Mouse (Mus musculus) CH12.LX (cell line): Measurements from ENCODE around the gene Cant1. TPM values are rescaled to one million over a fixed set of nuclear protein-coding genes. Genes with fewer than 3 reads are reported as not detected.
A peak's percentile ranks its signal among the peaks of the same experiment; 100 is the strongest.

Experiments
- DNase-seq: peaks from one replicate; pipeline ENCODE4 v3.0.0-alpha.2; 2013; ENCODE audit errors: extremely low read depth
- H3K27ac ChIP-seq: 2 replicates; pipeline ENCODE4 v1.5.1; 2012; ENCODE audit warnings: low read depth, mild to moderate bottlenecking, control low read depth, moderate library complexity; ENCODE audit not compliant: insufficient read depth
- H3K27me3 ChIP-seq: replicated peaks from 2 replicates; pipeline ENCODE3; 2012; ENCODE audit warnings: inconsistent platforms
- H3K36me3 ChIP-seq, 2 experiments: replicated peaks in 1 of 2; 2 replicates each; pipeline versions ENCODE3 to v1.6.1; 2012; ENCODE audit warnings: inconsistent platforms in 1 of 2, low read length in 1 of 2, mild to moderate bottlenecking in 1 of 2, mixed read lengths in 1 of 2, moderate library complexity in 1 of 2; ENCODE audit not compliant: control insufficient read depth in 1 of 2, insufficient read depth in 1 of 2
- H3K4me1 ChIP-seq, 2 experiments: 2 replicates each; pipeline ENCODE4 v1.6.1; 2012; ENCODE audit warnings: inconsistent platforms in 1 of 2, moderate library complexity in 1 of 2; ENCODE audit not compliant: insufficient read depth in 2 of 2, control insufficient read depth in 1 of 2
- H3K4me2 ChIP-seq: 2 replicates; pipeline ENCODE4 v1.6.1; 2012; ENCODE audit warnings: low read depth, mild to moderate bottlenecking, control low read depth; ENCODE audit not compliant: poor library complexity, insufficient read depth, severe bottlenecking
- H3K4me3 ChIP-seq, 3 experiments: fragments of 150-350 bp in 1 of 3; sonication (generic) in 1 of 3; replicated peaks in 1 of 3; 2 replicates each; pipeline versions ENCODE3 to v1.5.1; 2011 to 2012; ENCODE audit warnings: low read depth in 2 of 3, low read length in 2 of 3, mild to moderate bottlenecking in 2 of 3, moderate library complexity in 2 of 3, control low read depth in 1 of 3, improper control_type of control experiment in 1 of 3, inconsistent platforms in 1 of 3, mixed read lengths in 1 of 3; ENCODE audit not compliant: poor library complexity in 1 of 3
- H3K79me2 ChIP-seq: replicated peaks from 2 replicates; pipeline ENCODE4 v1.6.1; 2012; ENCODE audit warnings: mild to moderate bottlenecking, moderate library complexity; ENCODE audit not compliant: control insufficient read depth, poor library complexity, insufficient read depth, severe bottlenecking; ENCODE audit errors: extremely low read depth
- H3K9ac ChIP-seq: 2 replicates; pipeline ENCODE4 v1.6.1; 2012; ENCODE audit warnings: low read depth, mild to moderate bottlenecking, control low read depth, moderate library complexity; ENCODE audit not compliant: insufficient read depth
- H3K9me3 ChIP-seq: replicated peaks from 2 replicates; pipeline ENCODE3; 2012; ENCODE audit warnings: low read length, inconsistent platforms, mixed read lengths
- CHD1 ChIP-seq: IDR thresholded peaks from 2 replicates; pipeline ENCODE4 v1.6.1; 2012; ENCODE audit warnings: low read depth, low read length, improper control_type of control experiment, inconsistent platforms
- CHD2 ChIP-seq: IDR thresholded peaks from 2 replicates; pipeline ENCODE4 v1.6.1; 2011; ENCODE audit warnings: low read length, improper control_type of control experiment
- CTCF ChIP-seq, 2 experiments: IDR thresholded peaks in 1 of 2; conservative IDR thresholded peaks in 1 of 2; 2 replicates each; pipeline ENCODE4 v1.5.1; 2011 to 2012; ENCODE audit warnings: low read depth in 2 of 2, low read length in 2 of 2, improper control_type of control experiment in 1 of 2, inconsistent platforms in 1 of 2, mild to moderate bottlenecking in 1 of 2, moderate library complexity in 1 of 2
- E2F4 ChIP-seq: IDR thresholded peaks from 2 replicates; pipeline ENCODE4 v1.6.1; 2011; ENCODE audit warnings: low read depth, low read length, improper control_type of control experiment; ENCODE audit not compliant: insufficient replicate concordance
- EP300 ChIP-seq: IDR thresholded peaks from 2 replicates; pipeline ENCODE4 v1.6.1; 2011; ENCODE audit warnings: low read length, improper control_type of control experiment
- ETS1 ChIP-seq: conservative IDR thresholded peaks from 2 replicates; pipeline ENCODE4 v1.6.1; 2012; ENCODE audit warnings: low read depth, mild to moderate bottlenecking, inconsistent platforms, low read length, improper control_type of control experiment, moderate library complexity
- IRF4 ChIP-seq: IDR thresholded peaks from 2 replicates; pipeline ENCODE4 v1.6.1; 2014; ENCODE audit warnings: low read depth, mild to moderate bottlenecking, inconsistent platforms, low read length, improper control_type of control experiment
- KAT2A ChIP-seq: IDR thresholded peaks from 2 replicates; pipeline ENCODE4 v1.6.1; 2012; ENCODE audit warnings: low read length, improper control_type of control experiment, inconsistent platforms; ENCODE audit not compliant: insufficient replicate concordance
- MAFK ChIP-seq: IDR thresholded peaks from 2 replicates; pipeline ENCODE4 v1.6.1; 2011; ENCODE audit warnings: low read length, improper control_type of control experiment; ENCODE audit not compliant: insufficient replicate concordance
- MAX ChIP-seq: IDR thresholded peaks from 2 replicates; pipeline ENCODE4 v1.6.1; 2011; ENCODE audit warnings: low read length, improper control_type of control experiment
- MAZ ChIP-seq: IDR thresholded peaks from 2 replicates; pipeline ENCODE4 v1.6.1; 2012; ENCODE audit warnings: low read depth, mild to moderate bottlenecking, inconsistent platforms, low read length, improper control_type of control experiment, moderate library complexity
- MEF2A ChIP-seq: IDR thresholded peaks from 2 replicates; pipeline ENCODE4 v1.6.1; 2014; ENCODE audit warnings: low read depth, mild to moderate bottlenecking, inconsistent platforms, low read length, improper control_type of control experiment, borderline replicate concordance
- MXI1 ChIP-seq: IDR thresholded peaks from 2 replicates; pipeline ENCODE4 v1.6.1; 2011; ENCODE audit warnings: mild to moderate bottlenecking, low read depth, low read length, improper control_type of control experiment
- NELFE ChIP-seq: IDR thresholded peaks from 2 replicates; pipeline ENCODE4 v1.6.1; 2011; ENCODE audit warnings: low read depth, low read length, improper control_type of control experiment
- NRF1 ChIP-seq: IDR thresholded peaks from 2 replicates; pipeline ENCODE4 v1.6.1; 2014; ENCODE audit warnings: low read depth, mild to moderate bottlenecking, inconsistent platforms, low read length, improper control_type of control experiment, moderate library complexity
- PAX5 ChIP-seq: IDR thresholded peaks from 2 replicates; pipeline ENCODE4 v1.6.1; 2012; ENCODE audit warnings: low read length, inconsistent platforms, mixed read lengths
- POLR2AphosphoS2 ChIP-seq: IDR thresholded peaks from 2 replicates; pipeline ENCODE4 v1.6.1; 2011; ENCODE audit warnings: low read depth, low read length, improper control_type of control experiment
- RAD21 ChIP-seq: IDR thresholded peaks from 2 replicates; pipeline ENCODE4 v1.6.1; 2011; ENCODE audit warnings: low read depth, mild to moderate bottlenecking, low read length, improper control_type of control experiment, moderate library complexity
- SMC3 ChIP-seq: IDR thresholded peaks from 2 replicates; pipeline ENCODE4 v1.6.1; 2011; ENCODE audit warnings: low read depth, low read length, improper control_type of control experiment
- TCF12 ChIP-seq: IDR thresholded peaks from 2 replicates; pipeline ENCODE4 v1.6.1; 2014; ENCODE audit warnings: low read depth, mild to moderate bottlenecking, inconsistent platforms, low read length, improper control_type of control experiment
- UBTF ChIP-seq: IDR thresholded peaks from 2 replicates; pipeline ENCODE4 v1.6.1; 2012; ENCODE audit warnings: low read depth, mild to moderate bottlenecking, inconsistent platforms, low read length, improper control_type of control experiment, moderate library complexity
- USF2 ChIP-seq: conservative IDR thresholded peaks from 2 replicates; pipeline ENCODE4 v1.6.1; 2011; ENCODE audit warnings: low read depth, low read length, improper control_type of control experiment
- ZC3H11A ChIP-seq: IDR thresholded peaks from 2 replicates; pipeline ENCODE4 v1.6.1; 2012; ENCODE audit warnings: low read depth, mild to moderate bottlenecking, inconsistent platforms, low read length, improper control_type of control experiment
- dilution Hi-C: fragments of 300-500 bp; cut with MboI; formaldehyde crosslinking; loops from 2 replicates; pipeline ENCODE4 v1.14.3; 2020; ENCODE audit warnings: low sequenced_read_pairs; ENCODE audit not compliant: extremely low pct_unique_long_range_greater_than_20kb, extremely low pct_ligation_motif_present
- in situ Hi-C: fragments of 300-500 bp; cut with MboI; formaldehyde crosslinking; loops from 3 replicates; pipeline ENCODE4 v1.14.3; 2019; ENCODE audit warnings: low sequenced_read_pairs, low pct_ligation_motif_present, low pct_unique_long_range_greater_than_20kb, mixed read lengths
- polyA plus RNA-seq: library from polyadenylated mRNA; unstranded; fragments of >175 nt; gene quantifications from 2 replicates; pipeline ENCODE4 v1.2.1, GENCODE M21; 2012; ENCODE audit warnings: low read depth; ENCODE audit not compliant: insufficient read length
- total RNA-seq, 2 experiments: library from RNA; depleted of rRNA; stranded (reverse); fragments of 300-350 nt in 1 of 2; fragments of >200 nt in 1 of 2; gene quantifications; 2 replicates each; pipeline ENCODE4 v1.2.3; 2012 to 2014

Gene Cant1
- total and polyA plus RNA-seq, 3 experiments, result 28.8 to 40.2 (median 31.2) TPM

DNA sequence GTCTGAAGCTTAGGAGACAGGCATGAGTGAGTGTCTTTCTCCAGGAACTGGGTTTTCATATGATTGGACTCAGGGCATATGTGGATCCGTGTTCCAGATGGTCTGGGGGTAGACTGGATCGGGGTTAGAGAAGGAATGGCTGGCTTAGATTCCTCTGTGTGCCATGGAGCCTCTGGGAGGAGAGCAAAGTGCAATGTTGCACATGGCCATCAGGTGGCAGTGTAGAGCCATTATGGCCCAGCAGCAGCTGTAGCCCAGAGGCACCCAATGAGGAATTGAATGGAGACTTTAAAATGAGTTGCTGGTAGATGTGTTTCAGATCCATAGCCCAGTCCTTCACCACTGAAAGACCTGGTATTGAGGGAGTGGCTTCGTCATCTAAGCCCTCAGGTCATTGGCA is 27.0 kb upstream of the Cant1 start:
- dilution Hi-C loops, result no loop called here
- H3K27ac ChIP-seq, result no peak overlapping the region
- H3K9ac ChIP-seq, result no peak overlapping the region
- no peak overlapping the region for H3K4me3 ChIP-seq
- TF ChIP-seq UBTF (no peak), IRF4 (peak; percentile 45; the same call in 1 of the 2 replicates), USF2 (no peak), NELFE (peak; percentile 63; the same call in 1 of the 2 replicates), MAZ (no peak), CHD2 (no peak), ZC3H11A (peak; percentile 52), MXI1 (no peak), ETS1 (no peak), PAX5 (no peak), CHD1 (no peak), NRF1 (no peak), RAD21 (peak; percentile 98), TCF12 (peak; percentile 25; the same call in 1 of the 2 replicates), CTCF (conservative IDR thresholded peaks at IDR 0.05 in 1 of 2, IDR thresholded peaks at IDR 0.05 in 1 of 2; ENCODE audit: low read depth in 2 of 2, low read length in 2 of 2) (peak; percentile 99), KAT2A (no peak), MAX (peak; percentile 82), POLR2AphosphoS2 (no peak), MAFK (no peak), EP300 (no peak), E2F4 (no peak), SMC3 (peak; percentile 94), MEF2A (peak; percentile 33; the same call in 1 of the 2 replicates)
- H3K27me3 ChIP-seq, result peaks cover 83% of the 10 kb centered on the region
- peak; percentile 79 for DNase-seq
- peaks cover 0 to 5% of the 10 kb centered on the region in 2 experiments; a peak in 2 of 4 replicates for H3K4me1 ChIP-seq
- H3K9me3 ChIP-seq, result peaks cover 5% of the 10 kb centered on the region
- in situ Hi-C loops, result loop anchor here (5.0 to 25.0 kb wide), 3 partner anchors 36 to 291 kb away; no protein-coding TSS in a partner anchor
- no peaks in the 10 kb centered on the region for H3K36me3 ChIP-seq
- no peaks in the 10 kb centered on the region for H3K79me2 ChIP-seq
- H3K4me2 ChIP-seq, result no peak overlapping the region
